Mouse (Mus musculus) neural tube, embryonic 11.5 days (tissue): ENCODE results near the gene Gfy. TPM values are rescaled to one million over a fixed set of nuclear protein-coding genes. Genes with fewer than 3 reads are reported as not detected.

Experiments
- ATAC-seq: fragments of 200-750 bp; cut with Nextera tagmentation; 2 replicates; pipeline ENCODE4 v1.8.0; 2017; ENCODE audit warnings: moderate number of reproducible peaks, mild to moderate bottlenecking, moderate TSS enrichment, moderate library complexity; ENCODE audit not compliant: insufficient read depth, low FRiP score, low TSS enrichment
- DNase-seq: peaks from one replicate; pipeline ENCODE4 v3.0.0-alpha.2; 2015; ENCODE audit warnings: low spot score
- H3K27ac ChIP-seq: fragments of 300-500 bp; sonication (generic); 2 replicates; pipeline ENCODE4 v1.5.1; 2014; ENCODE audit warnings: low read depth, mild to moderate bottlenecking, low read length
- H3K27me3 ChIP-seq: fragments of 300-500 bp; sonication (generic); 2 replicates; pipeline ENCODE4 v1.6.1; 2014; ENCODE audit warnings: mild to moderate bottlenecking, low read length, mixed read lengths; ENCODE audit not compliant: control insufficient read depth, insufficient read depth
- H3K36me3 ChIP-seq: fragments of 300-500 bp; sonication (generic); 2 replicates; pipeline ENCODE4 v1.6.1; 2014; ENCODE audit warnings: mild to moderate bottlenecking, low read length, moderate library complexity, mixed read lengths; ENCODE audit not compliant: control insufficient read depth, insufficient read depth
- H3K4me1 ChIP-seq: fragments of 300-500 bp; sonication (generic); 2 replicates; pipeline ENCODE4 v1.6.1; 2014; ENCODE audit warnings: low read length, mixed read lengths; ENCODE audit not compliant: control insufficient read depth, insufficient read depth
- H3K4me2 ChIP-seq: fragments of 300-500 bp; sonication (generic); 2 replicates; pipeline ENCODE4 v1.6.1; 2014; ENCODE audit warnings: low read depth, mild to moderate bottlenecking, moderate library complexity
- H3K4me3 ChIP-seq: fragments of 300-500 bp; sonication (generic); 2 replicates; pipeline ENCODE4 v1.5.1; 2014; ENCODE audit warnings: low read depth, low read length
- H3K9ac ChIP-seq: fragments of 300-500 bp; sonication (generic); 2 replicates; pipeline ENCODE4 v1.6.1; 2014; ENCODE audit warnings: mild to moderate bottlenecking, low read length
- H3K9me3 ChIP-seq: fragments of 300-500 bp; sonication (generic); 2 replicates; pipeline ENCODE4 v1.6.1; 2016; ENCODE audit warnings: low read length; ENCODE audit not compliant: control insufficient read depth
- WGBS: fragments of 180-500 bp; shearing (Covaris S2); extraction: QIAGEN DNeasy Blood & Tissue Kit; methylation state at CpG from one replicate; pipeline ENCODE4 v1.1.7; 2014; 5-methylcytosine and 5-hydroxymethylcytosine counted together
- polyA plus RNA-seq: library from polyadenylated mRNA; unstranded; fragments of >200 nt; fragmentation: Nextera tagmentation; extraction: Ambion mirVana; gene quantifications from 2 replicates; pipeline ENCODE4 v1.2.1, GENCODE M21; 2014

Gfy gene
- polyA plus RNA-seq, 1 experiment from 2014 or later: not detected

- Histone ChIP-seq H3K9ac (no peak overlapping the region), H3K27ac (no peak overlapping the region), H3K27me3 (peaks cover 66% of the 10 kb centered on the region), H3K36me3 (no peaks in the 10 kb centered on the region; the same call in 1 of the 2 replicates), H3K4me2 (no peak overlapping the region), H3K4me1 (peaks cover 3% of the 10 kb centered on the region), H3K4me3 (no peak overlapping the region), H3K9me3 (peaks cover 8% of the 10 kb centered on the region)
- ATAC-seq (no peak), DNase-seq (peak; percentile 60)
- WGBS: 3% methylated on average over 19 of the region's 19 CpGs
Measured at GRCm38 (mm10) chr7:45167761-45168445, 11.5 kb downstream of the Gfy start.

- H3K9ac ChIP-seq: no peak overlapping the region
- ATAC-seq: no peak
- no peak overlapping the region for H3K4me2 ChIP-seq
- H3K4me3 ChIP-seq: no peak overlapping the region
- peaks cover 9% of the 10 kb centered on the region for H3K4me1 ChIP-seq
- H3K27ac ChIP-seq: no peak overlapping the region
- DNase-seq: no peak
- 15% methylated on average over 10 of the region's 10 CpGs for WGBS
- peaks cover 8% of the 10 kb centered on the region for H3K9me3 ChIP-seq
- peaks cover 72% of the 10 kb centered on the region for H3K27me3 ChIP-seq
- H3K36me3 ChIP-seq: no peaks in the 10 kb centered on the region; the same call in 1 of the 2 replicates
Measured at GRCm38 (mm10) chr7:45166950-45167401, 12.4 kb downstream of the Gfy start.

- WGBS: 41% methylated on average over 11 of the region's 11 CpGs
- H3K4me2 ChIP-seq: no peak overlapping the region
Measured at GRCm38 (mm10) chr7:45165701-45166100, 13.7 kb downstream of the Gfy start.

GRCm38 (mm10) chr7:45164833-45165232, 14.5 kb downstream of the Gfy start:
- DNase-seq: no peak

More at GRCm38 (mm10) chr7:45165701-45166100, 13.7 kb downstream of the Gfy start:
- ATAC-seq (no peak), DNase-seq (no peak)
- no peak overlapping the region for H3K4me3 ChIP-seq
- H3K9me3 ChIP-seq: peaks cover 8% of the 10 kb centered on the region
- peaks cover 9% of the 10 kb centered on the region for H3K4me1 ChIP-seq
- no peak overlapping the region for H3K27ac ChIP-seq
- no peak overlapping the region for H3K9ac ChIP-seq
- peaks cover 72% of the 10 kb centered on the region for H3K27me3 ChIP-seq
- H3K36me3 ChIP-seq: no peaks in the 10 kb centered on the region

GRCm38 (mm10) chr7:45163735-45164490, 15.5 kb downstream of the Gfy start, which contains the start of gene Slc17a7:
Gene Slc17a7, plus strand, starts transcription at chr7:45163949.
- 0 out of 2 replicates have a peak, but pooled peaks cover 3% of the 10 kb centered on the region for H3K36me3 ChIP-seq
- H3K27ac ChIP-seq: no peak within 1 kb of the TSS
- H3K4me2 ChIP-seq: peak within 1 kb of the TSS; percentile 55
- no peaks in the 10 kb centered on the region for H3K9me3 ChIP-seq
- H3K9ac ChIP-seq: peak within 1 kb of the TSS; percentile 41
- ATAC-seq (no peak), DNase-seq (peak; percentile 49)
- 2% methylated on average over 38 of the region's 41 CpGs for WGBS
- H3K4me3 ChIP-seq: peak within 1 kb of the TSS; percentile 34
- H3K4me1 ChIP-seq: peaks cover 9% of the 10 kb centered on the region
- peaks cover 63% of the 10 kb centered on the region for H3K27me3 ChIP-seq

More at GRCm38 (mm10) chr7:45164833-45165232, 14.5 kb downstream of the Gfy start:
- WGBS: 67% methylated on average over 5 of the region's 5 CpGs
- H3K4me1 ChIP-seq: peaks cover 9% of the 10 kb centered on the region
- no peaks in the 10 kb centered on the region for H3K36me3 ChIP-seq
- no peak for ATAC-seq
- peaks cover 7% of the 10 kb centered on the region for H3K9me3 ChIP-seq
- no peak overlapping the region for H3K4me3 ChIP-seq
- H3K27me3 ChIP-seq: peaks cover 72% of the 10 kb centered on the region
- H3K4me2 ChIP-seq: no peak overlapping the region
- no peak overlapping the region for H3K27ac ChIP-seq
- H3K9ac ChIP-seq: no peak overlapping the region

- Histone ChIP-seq H3K4me3 (no peak overlapping the region), H3K36me3 (0 out of 2 replicates have a peak, but pooled peaks cover 3% of the 10 kb centered on the region), H3K27ac (no peak overlapping the region), H3K9me3 (no peaks in the 10 kb centered on the region), H3K4me2 (no peak overlapping the region), H3K27me3 (peaks cover 55% of the 10 kb centered on the region), H3K9ac (no peak overlapping the region), H3K4me1 (peaks cover 9% of the 10 kb centered on the region)
- ATAC-seq (no peak), DNase-seq (no peak)
- 74% methylated on average over 9 of the region's 9 CpGs for WGBS
Measured at GRCm38 (mm10) chr7:45162996-45163615, 16.3 kb downstream of the Gfy start.

GRCm38 (mm10) chr7:45162551-45162950, 16.8 kb downstream of the Gfy start:
- 0 out of 2 replicates have a peak, but pooled peaks cover 3% of the 10 kb centered on the region for H3K36me3 ChIP-seq
- no peak overlapping the region for H3K9ac ChIP-seq
- no peak overlapping the region for H3K27ac ChIP-seq
- peak overlapping the region; percentile 23 for H3K4me3 ChIP-seq
- ATAC-seq (no peak), DNase-seq (no peak)
- no peaks in the 10 kb centered on the region for H3K9me3 ChIP-seq
- H3K27me3 ChIP-seq: peaks cover 50% of the 10 kb centered on the region
- WGBS: 22% methylated on average over 6 of the region's 6 CpGs
- peaks cover 9% of the 10 kb centered on the region for H3K4me1 ChIP-seq
- peak overlapping the region; percentile 63 for H3K4me2 ChIP-seq

GRCm38 (mm10) chr7:45161612-45162473, 17.5 kb downstream of the Gfy start:
- Histone ChIP-seq H3K36me3 (0 out of 2 replicates have a peak, but pooled peaks cover 3% of the 10 kb centered on the region), H3K27me3 (peaks cover 44% of the 10 kb centered on the region), H3K4me3 (peak overlapping the region; percentile 23), H3K4me1 (peaks cover 9% of the 10 kb centered on the region), H3K4me2 (peak overlapping the region; percentile 63), H3K9ac (no peak overlapping the region), H3K9me3 (no peaks in the 10 kb centered on the region), H3K27ac (no peak overlapping the region)
- ATAC-seq (peak; percentile 77), DNase-seq (peak; percentile 88)
- whole genome bisulfite sequencing: 6% methylated on average over 35 of the region's 35 CpGs
